Mouse (Mus musculus) c-Kit-positive CD71-positive TER-119-positive erythroid progenitor cells, embryonic 14.5 days (primary cell): Measurements from ENCODE around the gene Cep112.

Experiments used
- DNase-seq: peaks from one replicate; pipeline ENCODE4 v3.0.0-alpha.2; 2013; ENCODE audit warnings: low spot score

Gene Cep112

DNA sequence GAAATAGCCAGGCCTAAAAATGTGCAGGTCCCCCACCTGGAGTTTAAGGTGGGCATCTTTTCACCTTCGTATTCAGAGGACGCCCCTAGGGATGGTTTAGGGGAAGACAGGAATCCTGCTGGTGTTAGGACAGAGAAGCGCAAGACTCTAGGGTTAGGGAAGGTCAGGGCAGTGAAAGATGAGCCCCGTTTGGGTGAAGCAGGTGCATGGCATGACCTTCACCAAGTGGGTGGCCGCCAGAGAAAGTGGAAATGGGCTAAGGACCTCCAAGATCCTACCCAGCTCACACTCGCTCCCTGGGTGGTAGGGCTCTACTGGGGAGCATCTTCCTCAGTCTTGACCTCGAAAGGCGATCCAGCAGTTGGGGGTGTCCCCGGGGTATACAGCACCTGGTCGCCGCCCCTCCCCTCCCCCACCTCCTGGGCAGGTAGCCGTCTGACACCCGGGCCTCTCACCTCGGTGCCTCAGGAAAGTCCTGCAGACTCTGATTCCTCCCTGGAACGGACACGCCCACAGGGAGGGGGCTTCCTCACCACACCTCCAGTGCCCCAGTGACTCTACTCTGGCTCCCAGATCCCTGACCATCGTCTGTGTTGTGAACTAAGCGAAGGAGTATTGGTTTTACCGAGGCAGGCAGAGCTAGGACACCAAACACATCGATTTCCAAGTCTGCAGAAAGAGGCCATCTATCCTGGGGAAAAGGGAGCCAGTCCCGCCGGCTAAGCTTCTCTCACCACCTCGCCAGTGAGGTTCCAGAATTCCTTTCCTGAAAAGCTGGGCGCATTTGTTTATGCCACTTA is 484.6 kb downstream of the Cep112 start:
- DNase-seq, result no peak
